Mouse (Mus musculus) adrenal gland, adult 18-20 months (tissue): ENCODE measurements around the gene C1ra. TPM values are rescaled to one million over a fixed set of nuclear protein-coding genes. Genes with fewer than 3 reads are reported as not detected.
"Not testable (repeated sequence)": the region's sequence is repeated elsewhere in the genome, so short reads cannot be mapped to it uniquely, and the experiment has no call there.

Experiments
- DNase-seq, 2 experiments: peaks; one replicate each; pipeline ENCODE4 v3.0.0; 2021 to 2022; ENCODE audit warnings: low spot score in 2 of 2
- total RNA-seq, 2 experiments: library from RNA; stranded (reverse); gene quantifications; 1 replicate in 1 of 2; 2 replicates in 1 of 2; pipeline ENCODE4 v1.2.3; 2021

Gene C1ra
- total RNA-seq, 2 experiments from 2014 or later, result 45.4 to 88.8 TPM

GRCm38 (mm10) chr6:124484851-124485250 is 27.4 kb upstream of the C1ra start:
- DNase-seq, result no peak

- DNase-seq, result no peak
Observed at GRCm38 (mm10) chr6:124485414-124486144, 26.6 kb upstream of the C1ra start.

GRCm38 (mm10) chr6:124487509-124487908 is 24.7 kb upstream of the C1ra start:
- DNase-seq, result no peak

- DNase-seq, result no peak
Observed at GRCm38 (mm10) chr6:124488952-124489351, 23.3 kb upstream of the C1ra start.

GRCm38 (mm10) chr6:124491427-124491826 is 20.8 kb upstream of the C1ra start:
- DNase-seq, result no peak

GRCm38 (mm10) chr6:124492842-124493561 is 19.2 kb upstream of the C1ra start, which contains the start of gene C1rl:
Gene C1rl (plus strand): TSS chr6:124493113.
- peak; percentile 74 to 78 for DNase-seq

GRCm38 (mm10) chr6:124493886-124494285 is 18.3 kb upstream of the C1ra start:
- no peak for DNase-seq

GRCm38 (mm10) chr6:124496054-124496453 is 16.2 kb upstream of the C1ra start:
- DNase-seq, result no peak

- DNase-seq, result no peak
Observed at GRCm38 (mm10) chr6:124499914-124500566, 12.2 kb upstream of the C1ra start.

- DNase-seq, result no peak
Observed at GRCm38 (mm10) chr6:124501473-124501872, 10.7 kb upstream of the C1ra start.

- DNase-seq, result peak in 1 of 2 experiments; percentile 39
Observed at GRCm38 (mm10) chr6:124502021-124502420, 10.2 kb upstream of the C1ra start.

GRCm38 (mm10) chr6:124505028-124505427 is 7.2 kb upstream of the C1ra start:
- DNase-seq, result no peak

GRCm38 (mm10) chr6:124506991-124507390 is 5.2 kb upstream of the C1ra start:
- no peak for DNase-seq

GRCm38 (mm10) chr6:124508292-124508691 is 3.9 kb upstream of the C1ra start:
- no peak for DNase-seq

- DNase-seq, result not testable (repeated sequence)
Observed at GRCm38 (mm10) chr6:124509192-124509591, 3.0 kb upstream of the C1ra start.

GRCm38 (mm10) chr6:124511936-124512335 is 269 bp upstream of the C1ra start:
- no peak for DNase-seq

GRCm38 (mm10) chr6:124517733-124518132 is 5.5 kb downstream of the C1ra start:
- DNase-seq, result not testable (repeated sequence)

GRCm38 (mm10) chr6:124522082-124522481 is 9.9 kb downstream of the C1ra start:
- peak in 1 of 2 experiments; percentile 29 for DNase-seq

- DNase-seq, result no peak
Observed at GRCm38 (mm10) chr6:124527881-124528280, 15.7 kb downstream of the C1ra start.

- no peak for DNase-seq
Observed at GRCm38 (mm10) chr6:124531077-124531476, 18.9 kb downstream of the C1ra start.

GRCm38 (mm10) chr6:124536125-124536829 is 24.1 kb downstream of the C1ra start:
- DNase-seq, result not testable (repeated sequence)
